28 mouse cellular contexts compared by ENCODE assay signal in the genomic region with DNA sequence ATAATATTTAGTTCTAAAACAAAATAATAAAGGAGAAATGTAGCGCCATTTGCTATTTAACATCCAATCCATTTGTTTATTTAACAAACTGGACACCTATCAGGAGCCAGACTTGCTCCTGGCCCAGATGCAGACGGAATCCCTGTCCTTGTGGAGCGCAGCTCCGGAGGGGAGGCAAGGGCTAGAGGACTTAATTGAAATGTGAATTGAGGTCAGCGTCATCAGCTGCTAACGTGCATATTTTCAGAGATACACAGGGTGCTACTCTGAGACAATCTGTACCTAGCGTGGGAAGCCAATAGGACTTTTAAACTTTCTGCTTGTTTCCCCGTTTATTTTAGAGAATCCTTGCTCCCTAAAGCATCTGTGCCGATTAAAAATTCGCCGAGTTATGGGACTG. TPM values are rescaled to one million over a fixed set of nuclear protein-coding genes. Genes with fewer than 3 reads are reported as not detected.
DNase-seq lines count a peak whose midpoint lies in the region; ATAC-seq lines count a peak whose summit lies in the region.
"Had no signal": no experiment of that assay in that cellular context is flagged by ENCODE, and none has a peak within 500 bp of the region (broad histone marks: within the 10 kb centered on the region; RNA-seq: fewer than 3 reads in every experiment).

No protein-coding gene starts in this region.

- intact Hi-C loops in heart, postnatal 14 days (cut with DNase I) = loop anchor here (2.0 to 5.0 kb wide), 2 partner anchors 17 to 37 kb away; no protein-coding TSS in a partner anchor
- intact Hi-C loops in heart, postnatal 10 days (cut with DNase I) = loop anchor here (2.0 kb wide), 2 partner anchors 17 to 31 kb away; no protein-coding TSS in a partner anchor

- no peak for DNase-seq in frontal cortex, adult 2 months (ENCODE audit: extremely low spot score in 1 of 2, low spot score in 1 of 2)
- peak; percentile 57 to 60 for DNase-seq in heart, adult 18-20 months
- no peak for DNase-seq in heart, postnatal 14 days
- DNase-seq in heart, postnatal 10 days = peak; percentile 42 to 46
- DNase-seq in heart, adult 8-10 months (ENCODE audit: low spot score) = no peak
- peak; percentile 9 for DNase-seq in retina, embryonic 14.5 days (ENCODE audit: low spot score)
- no peak for DNase-seq in retina, postnatal 1 day
- DNase-seq: adrenal gland, adult 8-10 months; adrenal gland, postnatal 36 days; B cell, adult 2 months; cerebellum, adult 11 months; cerebellum, adult 8-10 months; cerebellum, postnatal 14 days; embryo, embryonic 11 days; kidney, adult 11 months had no signal

- ATAC-seq in frontal cortex, adult (ENCODE audit: low TSS enrichment) = peak; percentile 36; the same call in 1 of the 2 replicates
- ATAC-seq: CD4-positive, CD25-positive, alpha-beta regulatory T cell, adult 4 months; forebrain, embryonic 15.5 days; hindbrain, postnatal 0 days had no signal

RNA-seq across cellular contexts. Expression of a gene that starts 27.3 kb away (rescaled TPM):
- not detected in 2 replicates for polyA plus RNA-seq in frontal cortex, adult 2 months (2012; rRNA removed)
- total RNA-seq in heart, adult 18-20 months (2021) = 100 to 1,000 TPM; 861 to 872 TPM
- total RNA-seq in heart, postnatal 14 days (2021) = 100 to 1,000 TPM; 413 to 423 TPM
- total RNA-seq in heart, postnatal 10 days (2021) = 100 to 1,000 TPM; 278 to 346 TPM
- total RNA-seq in heart, adult 8-10 months (2022) = 100 to 1,000 TPM; 758 to 914 (median 862) TPM
- total RNA-seq: common myeloid progenitor, adult 5-6 weeks; hematopoietic stem cell, adult 5-6 weeks; hindbrain, postnatal 0 days had no signal
- polyA plus RNA-seq: CD4-positive, CD25-positive, alpha-beta regulatory T cell, adult 4 months; erythroblast, embryonic 14.5 days; forebrain, embryonic 10.5 days; forebrain, embryonic 15.5 days; G1E; hindbrain, embryonic 13.5 days; hindbrain, postnatal 0 days; intestine, embryonic 14.5 days had no signal

RNA-seq across cellular contexts. Expression of a gene that starts 42.3 kb away (rescaled TPM):
- 0.02 and 0.04 TPM in 2 replicates for polyA plus RNA-seq in frontal cortex, adult 2 months (2012; rRNA removed)
- 10 to 100 TPM; 62.3 to 70.5 TPM for total RNA-seq in heart, adult 18-20 months (2021)
- 10 to 100 TPM; 42.9 to 47.5 TPM for total RNA-seq in heart, postnatal 14 days (2021)
- total RNA-seq in heart, postnatal 10 days (2021) = 10 to 100 TPM; 20.1 to 22.7 TPM
- 10 to 100 TPM; 54.3 to 71.9 (median 65.6) TPM for total RNA-seq in heart, adult 8-10 months (2022)
- total RNA-seq: adrenal gland, adult 8-10 months; adrenal gland, postnatal 36 days; common myeloid progenitor, adult 5-6 weeks; hematopoietic stem cell, adult 5-6 weeks had no signal
- polyA plus RNA-seq: CD4-positive, CD25-positive, alpha-beta regulatory T cell, adult 4 months; embryonic facial prominence, embryonic 11.5 days; embryonic facial prominence, embryonic 15.5 days; erythroblast, embryonic 14.5 days; forebrain, embryonic 10.5 days; forebrain, embryonic 15.5 days; G1E; hindbrain, embryonic 13.5 days; intestine, embryonic 14.5 days had no signal

RNA-seq across cellular contexts. Expression of a gene that starts 42.5 kb away (rescaled TPM):
- 88.3 and 115 TPM in 2 replicates for polyA plus RNA-seq in frontal cortex, adult 2 months (2012; rRNA removed)
- total RNA-seq in heart, adult 18-20 months (2021) = 1,000 to 10,000 TPM; 1,622 to 1,793 TPM
- total RNA-seq in heart, postnatal 14 days (2021) = 1,000 to 10,000 TPM; 1,207 to 1,226 TPM
- total RNA-seq in heart, postnatal 10 days (2021) = 1,000 to 10,000 TPM; 1,040 to 1,065 TPM
- total RNA-seq in heart, adult 8-10 months (2022) = 1,000 to 10,000 TPM; 1,425 to 1,947 (median 1,659) TPM

RNA-seq across cellular contexts. Expression of a gene that starts 55.4 kb away (rescaled TPM):
- 1.6 and 1.7 TPM in 2 replicates for polyA plus RNA-seq in frontal cortex, adult 2 months (2012; rRNA removed)
- under 1 TPM; 0.67 to 0.77 TPM for total RNA-seq in heart, adult 18-20 months (2021)
- under 1 TPM; 0.29 to 0.38 TPM for total RNA-seq in heart, postnatal 14 days (2021)
- under 1 TPM; 0.17 to 0.25 TPM for total RNA-seq in heart, postnatal 10 days (2021)
- total RNA-seq in heart, adult 8-10 months (2022) = under 1 TPM; 0.37 to 0.81 (median 0.57) TPM
- total RNA-seq: common myeloid progenitor, adult 5-6 weeks; hematopoietic stem cell, adult 5-6 weeks had no signal
- polyA plus RNA-seq: CD4-positive, CD25-positive, alpha-beta regulatory T cell, adult 4 months; erythroblast, embryonic 14.5 days; G1E; intestine, embryonic 14.5 days had no signal

Comparison
In these comparisons a context has a peak if more than half of its experiments do, and no peak if none do; other contexts are left out.
1. DNase-seq: peak in heart, adult 18-20 months (2 of 2), heart, postnatal 10 days (2 of 2) and retina, embryonic 14.5 days (single experiment); none in frontal cortex, adult 2 months (0 of 2), heart, postnatal 14 days (0 of 2), heart, adult 8-10 months (single experiment) and retina, postnatal 1 day (single experiment).